ENCODE assay signal across 13 mouse cellular contexts in the genomic region with DNA sequence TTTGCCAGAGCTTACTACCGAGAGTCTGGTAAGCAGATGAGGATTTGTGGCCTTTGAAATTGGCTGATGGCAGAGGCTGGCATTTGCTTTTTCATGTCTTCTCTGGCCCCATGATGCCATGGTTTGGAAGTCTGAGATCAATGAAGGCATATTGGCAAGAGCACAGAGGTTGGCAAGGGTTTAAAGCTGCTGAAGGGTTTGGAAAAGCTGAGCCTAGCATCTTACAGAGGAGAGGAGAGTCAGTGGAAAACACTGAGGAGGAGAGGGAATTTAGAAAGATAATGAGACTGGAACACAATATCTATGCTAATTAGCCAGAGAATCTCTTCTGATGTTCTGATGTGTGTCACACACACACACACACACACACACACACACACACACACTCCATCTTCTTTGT. TPM values are rescaled to one million over a fixed set of nuclear protein-coding genes. Genes with fewer than 3 reads are reported as not detected.
"Had no signal": no experiment of that assay in that cellular context is flagged by ENCODE, and none has a peak within 500 bp of the region (broad histone marks: within the 10 kb centered on the region; RNA-seq: fewer than 3 reads in every experiment).

No protein-coding gene starts in this region.

- H3K4me2 ChIP-seq: limb, embryonic 12.5 days; liver, embryonic 13.5 days; lung, embryonic 15.5 days; neural tube, embryonic 12.5 days had no signal

- DNase-seq: kidney, adult 18-20 months; kidney, postnatal 10 days; kidney, postnatal 4 days; liver; liver, embryonic 13.5 days; liver, postnatal 0 days; thymus, postnatal 4 days had no signal

- H3K9ac ChIP-seq: limb, embryonic 12.5 days; liver, embryonic 13.5 days; liver, postnatal 0 days; lung, embryonic 15.5 days; neural tube, embryonic 12.5 days had no signal

- H3K4me1 ChIP-seq: limb, embryonic 12.5 days; liver, embryonic 13.5 days; lung, embryonic 15.5 days; neural tube, embryonic 12.5 days had no signal

- ATAC-seq: liver, postnatal 0 days had no signal

- H3K27ac ChIP-seq: layer of hippocampus, adult 2 months; limb, embryonic 12.5 days; liver, embryonic 13.5 days; lung, embryonic 15.5 days; neural tube, embryonic 12.5 days; stomach, postnatal 0 days had no signal

- H3K4me3 ChIP-seq: layer of hippocampus, adult 2 months; limb, embryonic 12.5 days; liver, embryonic 13.5 days; lung, embryonic 15.5 days; neural tube, embryonic 12.5 days had no signal

- H3K36me3 ChIP-seq: limb, embryonic 12.5 days; liver, embryonic 13.5 days; lung, embryonic 15.5 days; neural tube, embryonic 12.5 days had no signal

- H3K27me3 ChIP-seq: limb, embryonic 12.5 days; liver, embryonic 13.5 days; lung, embryonic 15.5 days; neural tube, embryonic 12.5 days had no signal

- H3K9me3 ChIP-seq: limb, embryonic 12.5 days; liver, embryonic 13.5 days; lung, embryonic 15.5 days; neural tube, embryonic 12.5 days had no signal

RNA-seq across cellular contexts. Expression of gene Strip2, which starts 27.7 kb away (rescaled TPM):
- total RNA-seq: neutrophil, adult 5-6 weeks had no signal
